Mouse (Mus musculus): ENCODE data around the gene Ints1.
A peak's percentile ranks its signal among the peaks of the same experiment; 100 is the strongest.

The Ints1 gene

DNA sequence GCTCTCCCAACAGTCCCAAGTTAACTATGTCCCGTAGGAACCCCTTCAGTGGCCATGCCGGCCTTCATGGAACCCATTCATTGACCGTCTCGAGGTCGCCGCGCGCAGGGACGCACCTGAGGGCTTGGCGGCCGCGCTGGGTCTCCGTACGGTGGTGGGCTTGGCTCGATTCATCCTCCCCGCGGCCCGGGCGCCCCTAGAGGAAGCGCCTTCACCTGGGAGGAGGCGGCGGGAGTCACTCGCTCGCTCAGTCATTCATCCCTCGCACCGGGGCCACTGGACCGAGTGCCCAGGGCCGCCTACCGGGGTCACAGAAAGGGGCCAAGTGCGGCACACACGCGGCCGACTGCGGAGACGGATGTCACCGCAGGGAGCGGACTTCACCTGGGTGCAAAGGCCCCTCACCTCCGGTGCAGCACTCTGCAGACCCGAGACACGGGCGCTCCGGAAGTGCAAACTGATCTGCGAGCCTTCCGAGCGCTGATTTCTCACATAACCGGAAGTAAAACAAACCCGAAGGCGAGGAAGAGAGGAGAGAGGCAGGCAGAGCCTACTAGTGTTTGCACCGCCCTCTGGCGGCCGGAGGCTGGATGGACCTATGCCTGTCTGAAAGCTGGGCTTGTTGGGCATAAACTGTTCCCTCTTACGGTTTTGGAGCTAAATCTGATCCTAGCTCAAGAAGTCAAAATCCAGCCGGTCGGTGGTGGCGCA, at the start of gene Ints1:
Ints1 (minus strand) TSS at position 459 of the 711 bp plus-strand sequence.
- DNase-seq (ENCODE audit: low spot score), result peak; percentile 94

DNA sequence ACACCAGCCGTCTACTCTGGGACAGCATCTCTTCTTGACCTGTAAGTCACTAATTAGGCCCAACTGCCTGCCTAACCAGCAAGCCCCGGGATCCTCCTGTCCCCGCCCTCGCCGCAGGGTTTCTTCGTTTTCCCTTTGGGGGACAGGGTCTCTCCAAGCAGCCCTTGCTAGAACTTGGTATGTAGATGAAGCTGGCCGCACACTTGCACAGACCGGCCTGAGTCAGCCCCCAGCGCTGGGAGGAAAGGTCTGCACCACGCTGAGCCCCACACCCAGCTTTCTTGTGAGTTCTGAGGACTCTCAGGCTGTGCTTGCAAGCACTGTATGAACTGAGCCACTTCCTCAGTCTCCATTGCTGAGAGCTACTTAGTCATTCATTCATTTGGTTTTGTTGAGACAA, 49.1 kb upstream of the Ints1 start:
- DNase-seq (ENCODE audit: low spot score), result no peak

DNA sequence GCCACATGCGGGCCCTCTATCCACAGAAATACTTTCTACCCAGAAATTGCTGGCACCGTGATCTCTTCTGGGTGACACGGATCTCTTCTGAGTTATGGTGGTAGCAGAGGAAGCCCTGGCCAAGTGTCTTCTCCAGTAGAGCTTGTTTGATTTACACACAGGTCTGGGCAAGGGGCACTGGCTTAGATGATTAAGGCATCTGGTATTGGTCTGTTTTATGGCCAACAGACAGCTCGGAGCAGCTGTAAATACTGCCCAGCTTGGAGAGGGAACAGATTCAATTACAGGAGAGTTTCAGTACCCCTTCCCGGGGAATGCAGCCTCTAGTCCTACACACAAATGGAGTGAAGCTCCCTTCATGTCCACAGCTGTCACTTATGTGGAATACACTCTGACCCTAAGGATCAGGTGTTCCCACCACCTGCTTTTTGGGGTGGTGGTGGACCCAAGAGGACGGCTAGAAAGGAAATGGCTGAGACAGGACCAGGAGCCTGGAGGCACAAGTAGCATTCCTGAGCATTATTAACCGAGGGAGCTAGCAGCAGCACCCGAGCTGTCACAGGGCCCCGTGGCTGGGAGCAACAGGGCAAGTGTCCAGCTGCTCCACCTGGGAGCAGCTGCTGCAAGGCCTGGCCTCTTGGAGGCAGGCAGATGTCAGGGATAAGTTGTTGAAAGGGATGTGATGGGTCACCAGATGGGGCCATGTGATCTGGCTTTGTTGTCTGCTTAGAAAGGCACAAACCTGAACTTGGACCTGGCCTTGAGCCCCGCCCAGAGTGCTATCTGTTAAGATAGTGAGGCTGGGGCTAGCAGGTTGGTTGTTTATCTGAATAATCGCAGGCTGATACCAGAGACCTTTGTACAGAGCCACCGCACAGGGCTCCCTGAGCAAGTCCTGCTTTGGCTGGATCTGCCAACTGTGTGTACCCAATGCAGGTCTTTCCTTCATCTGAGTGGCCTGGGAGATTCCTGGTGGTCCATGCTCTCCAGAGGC, 46.3 kb upstream of the Ints1 start:
- no peak for DNase-seq (ENCODE audit: low spot score)

GRCm38 (mm10) chr5:139819538-139820181, 44.2 kb upstream of the Ints1 start, which contains the start of gene Tmem184a:
Tmem184a (minus strand) TSS chr5:139819917.
- DNase-seq (ENCODE audit: low spot score), result no peak

- no peak for DNase-seq (ENCODE audit: low spot score)
These were observed 43.3 kb upstream of the Ints1 start for GRCm38 (mm10) chr5:139818801-139819200.

DNA sequence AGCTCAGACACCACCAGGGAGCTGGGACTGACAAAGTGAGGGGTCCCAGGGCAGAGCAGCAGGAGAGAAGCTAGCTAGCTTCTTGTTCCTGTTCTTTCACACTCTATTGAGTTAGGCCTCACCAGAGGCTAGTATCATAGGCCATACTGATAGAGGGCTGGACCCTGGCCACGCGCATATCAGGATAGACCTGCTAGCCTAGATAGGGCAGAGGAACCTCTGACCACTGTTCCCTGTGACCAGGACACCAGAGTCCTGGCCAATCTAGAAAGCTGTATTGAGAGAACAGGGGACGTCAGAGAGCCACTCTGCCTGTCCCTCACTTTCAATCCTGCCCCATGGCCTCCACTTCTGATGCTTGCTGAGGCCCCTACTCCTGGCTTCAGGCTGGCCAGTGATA, 42.6 kb upstream of the Ints1 start:
- no peak for DNase-seq (ENCODE audit: low spot score)

DNA sequence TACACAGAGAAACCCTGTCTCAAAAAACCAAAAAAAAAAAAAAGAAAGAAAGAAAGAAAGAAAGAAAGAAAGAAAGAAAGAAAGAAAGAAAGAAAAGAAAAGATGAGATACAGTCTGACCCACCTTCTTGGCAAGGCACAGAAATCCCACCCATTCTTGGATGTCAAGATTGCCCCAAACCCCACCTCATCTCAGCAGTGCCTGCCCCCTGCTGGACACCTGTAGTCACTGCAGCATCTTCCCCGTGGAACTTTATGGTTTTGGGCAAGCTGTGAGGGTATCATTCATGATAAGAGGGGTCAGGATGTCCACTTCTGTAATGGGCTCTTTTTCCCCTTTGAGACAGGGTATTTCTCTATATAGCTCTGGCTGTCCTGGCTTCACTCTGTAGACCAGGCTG, 41.8 kb upstream of the Ints1 start:
- no peak for DNase-seq (ENCODE audit: low spot score)

DNA sequence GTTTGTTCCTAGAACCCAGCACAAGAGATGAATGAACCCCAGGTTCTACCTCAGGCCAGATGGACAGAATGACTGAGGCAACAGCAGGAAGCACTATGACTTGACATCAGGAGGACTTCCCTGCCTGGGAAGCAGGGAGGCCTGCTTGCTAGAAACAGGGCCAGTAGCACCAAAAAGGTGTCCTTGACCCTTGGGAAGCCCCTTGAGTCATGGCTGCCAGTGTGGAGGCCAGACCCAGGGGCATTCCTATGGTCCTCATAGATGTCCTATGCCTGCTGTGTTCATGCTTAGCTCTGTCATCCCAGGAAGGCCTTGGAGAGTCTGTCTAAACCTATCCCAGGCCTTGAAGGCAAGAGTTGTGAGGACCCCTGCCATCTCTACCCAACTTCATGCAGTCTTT, 41.0 kb upstream of the Ints1 start:
- no peak for DNase-seq (ENCODE audit: low spot score)

DNA sequence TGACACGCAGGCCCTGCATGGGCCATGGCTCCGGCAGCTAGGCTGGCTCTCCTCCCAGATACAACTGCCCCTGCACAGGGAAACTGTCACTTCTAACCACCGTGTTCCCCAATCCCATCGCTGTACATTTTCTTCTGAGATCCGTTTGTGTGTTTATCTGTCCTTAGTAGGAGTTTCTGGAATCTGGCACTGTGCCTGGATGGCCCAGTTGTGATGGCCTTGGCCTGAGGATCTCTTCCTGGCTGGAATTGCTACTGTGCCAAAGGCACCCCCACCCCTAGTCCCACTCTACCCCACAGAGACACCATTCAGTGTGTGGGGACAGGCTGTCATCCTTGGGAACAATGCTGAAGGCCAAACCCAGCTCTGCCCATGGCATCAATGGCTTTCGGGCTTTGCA, 40.5 kb upstream of the Ints1 start:
- peak; percentile 81 for DNase-seq (ENCODE audit: low spot score)

DNA sequence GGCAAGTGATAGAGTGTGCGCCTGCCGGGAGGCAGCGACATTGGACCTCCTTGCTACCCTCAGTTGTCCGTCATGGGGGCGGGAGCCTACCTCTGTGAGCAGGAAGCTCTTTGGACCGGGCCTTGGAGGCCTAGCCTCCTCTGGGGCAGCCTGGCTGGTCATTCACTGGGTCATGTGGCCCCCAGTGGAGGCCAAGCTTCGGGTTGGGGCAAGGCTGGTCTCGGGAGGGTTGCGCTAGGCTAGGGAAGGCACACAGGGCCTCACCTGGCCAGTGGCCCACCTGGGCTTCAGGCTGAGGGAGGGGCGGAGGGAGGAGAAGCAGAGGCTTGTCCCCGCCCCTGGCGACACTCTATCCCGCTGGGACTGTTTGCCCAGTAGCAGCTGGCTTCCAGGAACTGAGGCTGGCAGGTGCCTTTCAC, 38.5 kb upstream of the Ints1 start:
- DNase-seq (ENCODE audit: low spot score), result no peak

GRCm38 (mm10) chr5:139813126-139813490, 37.6 kb upstream of the Ints1 start:
- DNase-seq (ENCODE audit: low spot score), result peak; percentile 72

GRCm38 (mm10) chr5:139812398-139813125, 37.1 kb upstream of the Ints1 start:
- no peak for DNase-seq (ENCODE audit: low spot score)

GRCm38 (mm10) chr5:139811677-139812397, 36.4 kb upstream of the Ints1 start:
- DNase-seq (ENCODE audit: low spot score), result no peak

GRCm38 (mm10) chr5:139809397-139809796, 33.9 kb upstream of the Ints1 start:
- peak; percentile 68 for DNase-seq (ENCODE audit: low spot score)

GRCm38 (mm10) chr5:139805924-139806323, 30.4 kb upstream of the Ints1 start:
- no peak for DNase-seq (ENCODE audit: low spot score)

GRCm38 (mm10) chr5:139804573-139805111, 29.2 kb upstream of the Ints1 start:
- no peak for DNase-seq (ENCODE audit: low spot score)

GRCm38 (mm10) chr5:139804107-139804551, 28.7 kb upstream of the Ints1 start:
- peak; percentile 81 for DNase-seq (ENCODE audit: low spot score)

- peak; percentile 72 for DNase-seq (ENCODE audit: low spot score)
These were observed 28.2 kb upstream of the Ints1 start for GRCm38 (mm10) chr5:139803601-139804102.

DNA sequence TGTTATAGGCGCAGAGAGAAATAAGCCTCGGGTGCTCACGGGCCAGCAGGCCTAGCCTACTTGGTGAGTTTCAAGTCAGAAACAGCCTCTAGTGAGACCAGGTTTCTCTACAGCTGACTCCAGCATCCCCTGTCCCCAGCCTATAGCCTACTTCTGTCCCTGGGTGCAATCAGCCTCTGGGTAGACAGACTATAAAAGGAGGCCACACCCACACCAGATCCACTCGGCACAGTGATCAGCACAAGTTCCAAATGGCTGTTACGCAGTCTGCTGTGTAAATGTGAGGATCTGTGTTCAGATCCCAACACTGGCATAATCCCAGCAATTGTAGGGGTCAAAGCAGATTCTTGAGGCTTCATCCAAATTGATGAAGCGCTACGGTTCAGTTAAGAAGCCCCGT, 27.7 kb upstream of the Ints1 start:
- no peak for DNase-seq (ENCODE audit: low spot score)

DNA sequence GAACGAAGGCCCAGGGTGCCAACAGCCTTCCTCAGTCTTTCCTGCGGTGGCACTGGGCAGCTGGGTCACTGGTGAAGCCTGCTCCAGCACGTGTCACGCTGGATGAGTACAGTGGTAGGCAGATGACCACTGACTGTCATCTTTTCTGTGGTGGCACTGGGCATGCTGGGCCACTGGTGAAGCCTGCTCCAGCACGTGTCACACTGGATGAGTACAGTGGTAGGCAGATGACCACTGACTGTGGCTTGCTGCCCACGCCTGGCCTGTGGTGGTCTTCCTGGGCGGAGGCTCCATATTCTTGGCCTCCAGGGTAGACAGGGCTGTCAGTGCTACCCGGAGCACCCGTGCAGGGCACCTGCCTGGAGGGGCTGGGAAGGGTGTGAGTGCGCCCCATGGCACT, 26.4 kb upstream of the Ints1 start:
- no peak for DNase-seq (ENCODE audit: low spot score)

DNA sequence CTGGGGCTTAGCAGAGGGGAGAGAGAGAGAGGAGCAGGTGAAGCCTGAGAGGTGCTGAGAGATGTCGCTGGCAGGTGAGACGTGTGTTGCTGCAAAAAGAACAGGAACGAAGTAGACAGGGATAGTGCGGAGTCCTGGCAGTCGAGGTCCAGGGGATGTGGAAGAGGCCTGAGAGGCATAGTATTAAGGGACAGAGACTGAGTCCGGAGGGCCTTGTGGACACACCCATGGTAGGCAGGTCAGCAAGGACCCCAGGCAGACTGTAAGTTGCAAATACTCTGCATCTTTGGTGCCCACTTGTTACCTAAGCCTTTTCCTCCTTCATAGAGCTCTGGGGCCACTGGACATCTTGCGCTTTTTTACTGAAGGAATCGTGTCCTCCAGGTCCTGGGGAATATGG, 25.8 kb upstream of the Ints1 start:
- peak; percentile 3 for DNase-seq (ENCODE audit: low spot score)

Data from testis, postnatal 14 days (tissue).